Mouse (Mus musculus) regulatory T cell (primary cell): ENCODE measurements around the gene Surf6.

ENCODE experiments used
- in situ Hi-C: fragments of 300-600 bp; cut with MboI, MseI; formaldehyde crosslinking; loops from one replicate; pipeline ENCODE4 v1.15.1; 2025; ENCODE audit warnings: high pct_unique_total_duplicates

The Surf6 gene

GRCm38 (mm10) chr2:26847706-26848105 lies 55.0 kb downstream of the Surf6 start:
- in situ Hi-C loops: loop anchor here (10.0 kb wide), 1 partner anchor 987 kb away; no protein-coding TSS in a partner anchor
